Mouse (Mus musculus) monocyte, adult 2 months (primary cell): ENCODE data around the gene Arfip2.

ENCODE experiments used
- DNase-seq, 2 experiments: peaks; one replicate each; pipeline ENCODE4 v3.0.0; 2022; ENCODE audit warnings: low spot score in 2 of 2, low read depth in 1 of 2

Gene Arfip2

GRCm38 (mm10) chr7:105615720-105616119, 24.5 kb downstream of the Arfip2 start:
- DNase-seq = no peak

GRCm38 (mm10) chr7:105614400-105614799, 25.8 kb downstream of the Arfip2 start:
- no peak for DNase-seq

GRCm38 (mm10) chr7:105611767-105612166, 28.4 kb downstream of the Arfip2 start:
- DNase-seq = no peak

GRCm38 (mm10) chr7:105608467-105608866, 31.7 kb downstream of the Arfip2 start:
- no peak for DNase-seq

GRCm38 (mm10) chr7:105602860-105603623, 37.2 kb downstream of the Arfip2 start:
- DNase-seq = no peak

- no peak for DNase-seq
Observed at GRCm38 (mm10) chr7:105590097-105590496, 50.1 kb downstream of the Arfip2 start.

GRCm38 (mm10) chr7:105588325-105588912, 51.8 kb downstream of the Arfip2 start:
- DNase-seq = no peak
